Mouse (Mus musculus): ENCODE measurements around the gene Chst11. TPM values are rescaled to one million over a fixed set of nuclear protein-coding genes. Genes with fewer than 3 reads are reported as not detected.

Gene Chst11
- total and polyA plus RNA-seq, 3 experiments, result 3.1 to 10.6 TPM; not detected in 1

GRCm38 (mm10) chr10:83233967-83234366, 248.7 kb downstream of the Chst11 start:
- Histone ChIP-seq H3K79me2 (ENCODE audit: control insufficient read depth, insufficient read depth, low read length, poor library complexity) (no peaks in the 10 kb centered on the region), H3K27ac (ENCODE audit: control insufficient read depth, low read depth, low read length) (no peak overlapping the region)

GRCm38 (mm10) chr10:83234391-83234790, 249.1 kb downstream of the Chst11 start:
- H3K4me3 ChIP-seq (ENCODE audit: control insufficient read depth in 1 of 2, insufficient read depth in 1 of 2, low read depth in 2 of 2, low read length in 2 of 2), result no peak overlapping the region
- no peak for TF ChIP-seq ZC3H11A (IDR thresholded peaks at IDR 0.05; ENCODE audit: low read depth, low read length)
- TF ChIP-seq JUND (IDR thresholded peaks at IDR 0.05; ENCODE audit: low read depth, low read length), result no peak
- TF ChIP-seq MXI1 (IDR thresholded peaks at IDR 0.05; ENCODE audit: low read depth, low read length), result no peak
- TF ChIP-seq GABPA (IDR thresholded peaks at IDR 0.05; ENCODE audit: low read depth, low read length), result no peak
- TF ChIP-seq CHD1 (IDR thresholded peaks at IDR 0.05; ENCODE audit: low read depth, low read length), result no peak
- no peak for TF ChIP-seq USF2 (IDR thresholded peaks at IDR 0.05; ENCODE audit: borderline replicate concordance in 1 of 2, insufficient read depth in 1 of 2, low read depth in 1 of 2, low read length in 2 of 2)
- TF ChIP-seq SIN3A (IDR thresholded peaks at IDR 0.05; ENCODE audit: low read length), result no peak
- no peak for TF ChIP-seq E2F4 (IDR thresholded peaks at IDR 0.05; ENCODE audit: borderline replicate concordance, low read depth, low read length)
- no peak for TF ChIP-seq NELFE (IDR thresholded peaks at IDR 0.05; ENCODE audit: low read depth, low read length)
- TF ChIP-seq POLR2AphosphoS5 (IDR thresholded peaks at IDR 0.05; ENCODE audit: borderline replicate concordance, low read depth, low read length), result no peak
- no peak for TF ChIP-seq MAX (IDR thresholded peaks at IDR 0.05; ENCODE audit: low read length)
- no peak for TF ChIP-seq CTCF (IDR thresholded peaks at IDR 0.05 in 2 of 3, conservative IDR thresholded peaks at IDR 0.05 in 1 of 3; ENCODE audit: control insufficient read depth in 1 of 3, insufficient read depth in 1 of 3, low read depth in 2 of 3, low read length in 3 of 3, poor library complexity in 1 of 3, severe bottlenecking in 1 of 3)
- no peak for TF ChIP-seq BHLHE40 (IDR thresholded peaks at IDR 0.05; ENCODE audit: borderline replicate concordance, low read depth, low read length)
- no peak for TF ChIP-seq ELF1 (IDR thresholded peaks at IDR 0.05; ENCODE audit: low read depth, low read length)
- no peak for TF ChIP-seq RCOR1 (IDR thresholded peaks at IDR 0.05; ENCODE audit: low read depth, low read length)
- no peak for TF ChIP-seq MEF2A (IDR thresholded peaks at IDR 0.05; ENCODE audit: extremely low read depth, insufficient replicate concordance, low read depth, low read length, poor library complexity, severe bottlenecking)
- H3K4me1 ChIP-seq (ENCODE audit: control insufficient read depth in 1 of 2, insufficient read depth in 2 of 2, low read length in 2 of 2), result no peaks in the 10 kb centered on the region; a peak in 1 of 4 replicates
- no peak overlapping the region for H3K27ac ChIP-seq (ENCODE audit: control insufficient read depth, low read depth, low read length)
- H3K36me3 ChIP-seq (ENCODE audit: control insufficient read depth in 1 of 2, insufficient read depth in 2 of 2, low read length in 2 of 2), result no peaks in the 10 kb centered on the region
- 0 out of 4 replicates have a peak, but pooled peaks cover 0 to 1% of the 10 kb centered on the region in 2 experiments for H3K27me3 ChIP-seq (ENCODE audit: control insufficient read depth in 1 of 2, insufficient read depth in 2 of 2, low read length in 2 of 2)
- H3K79me2 ChIP-seq (ENCODE audit: control insufficient read depth, insufficient read depth, low read length, poor library complexity), result no peaks in the 10 kb centered on the region
- H3K9ac ChIP-seq (ENCODE audit: control insufficient read depth, low read depth, low read length, poor library complexity, severe bottlenecking), result no peak overlapping the region
- no peak for DNase-seq (ENCODE audit: low read depth, low spot score)
- H3K9me3 ChIP-seq (replicated peaks; ENCODE audit: insufficient read depth, low read length), result no peaks in the 10 kb centered on the region

More at GRCm38 (mm10) chr10:83233967-83234366, 248.7 kb downstream of the Chst11 start:
- Histone ChIP-seq H3K4me3 (ENCODE audit: control insufficient read depth in 1 of 2, insufficient read depth in 1 of 2, low read depth in 2 of 2, low read length in 2 of 2) (no peak overlapping the region), H3K4me1 (ENCODE audit: control insufficient read depth in 1 of 2, insufficient read depth in 2 of 2, low read length in 2 of 2) (no peaks in the 10 kb centered on the region; a peak in 1 of 4 replicates), H3K9ac (ENCODE audit: control insufficient read depth, low read depth, low read length, poor library complexity, severe bottlenecking) (no peak overlapping the region), H3K27me3 (ENCODE audit: control insufficient read depth in 1 of 2, insufficient read depth in 2 of 2, low read length in 2 of 2) (0 out of 4 replicates have a peak, but pooled peaks cover 0 to 1% of the 10 kb centered on the region in 2 experiments), H3K9me3 (replicated peaks; ENCODE audit: insufficient read depth, low read length) (no peaks in the 10 kb centered on the region), H3K36me3 (ENCODE audit: control insufficient read depth in 1 of 2, insufficient read depth in 2 of 2, low read length in 2 of 2) (peaks cover 0 to 2% of the 10 kb centered on the region in 2 experiments; a peak in 2 of 4 replicates)
- TF ChIP-seq CTCF (IDR thresholded peaks at IDR 0.05 in 2 of 3, conservative IDR thresholded peaks at IDR 0.05 in 1 of 3; ENCODE audit: control insufficient read depth in 1 of 3, insufficient read depth in 1 of 3, low read depth in 2 of 3, low read length in 3 of 3, poor library complexity in 1 of 3, severe bottlenecking in 1 of 3), result no peak
- no peak for TF ChIP-seq TCF12 (IDR thresholded peaks at IDR 0.05; ENCODE audit: low read depth, low read length)
- no peak for DNase-seq (ENCODE audit: low read depth, low spot score)
